Mouse (Mus musculus) limb, embryonic 14.5 days (tissue): ENCODE results near the gene Rims1. TPM values are rescaled to one million over a fixed set of nuclear protein-coding genes. Genes with fewer than 3 reads are reported as not detected.

ENCODE experiments used
- ATAC-seq: fragments of 200-750 bp; cut with Nextera tagmentation; 2 replicates; pipeline ENCODE4 v1.8.0; 2017; ENCODE audit warnings: low read depth, moderate number of reproducible peaks, moderate TSS enrichment; ENCODE audit not compliant: low FRiP score
- DNase-seq: peaks from one replicate; pipeline ENCODE4 v3.0.0-alpha.2; 2015; ENCODE audit warnings: low spot score
- H3K27ac ChIP-seq: fragments of 300-500 bp; sonication (generic); replicated peaks from 2 replicates; pipeline ENCODE4 v1.5.1; 2014; ENCODE audit warnings: low read depth, mild to moderate bottlenecking, low read length, moderate library complexity, mixed read lengths
- H3K27me3 ChIP-seq: fragments of 300-500 bp; sonication (generic); 2 replicates; pipeline ENCODE4 v1.6.1; 2014; ENCODE audit warnings: low read length, mixed read lengths; ENCODE audit not compliant: control insufficient read depth, insufficient read depth
- H3K36me3 ChIP-seq: fragments of 300-500 bp; sonication (generic); 2 replicates; pipeline ENCODE4 v1.6.1; 2014; ENCODE audit warnings: mild to moderate bottlenecking, low read length, moderate library complexity, mixed read lengths; ENCODE audit not compliant: control insufficient read depth, insufficient read depth
- H3K4me1 ChIP-seq: fragments of 300-500 bp; sonication (generic); 2 replicates; pipeline ENCODE4 v1.6.1; 2014; ENCODE audit warnings: antibody characterized with exemption, low read length, mixed read lengths; ENCODE audit not compliant: control insufficient read depth, insufficient read depth
- H3K4me2 ChIP-seq: fragments of 300-500 bp; sonication (generic); replicated peaks from 2 replicates; pipeline ENCODE4 v1.6.1; 2014; ENCODE audit warnings: low read depth, mild to moderate bottlenecking, low read length, moderate library complexity; ENCODE audit not compliant: severe bottlenecking
- H3K4me3 ChIP-seq: fragments of 300-500 bp; sonication (generic); replicated peaks from 2 replicates; pipeline ENCODE4 v1.5.1; 2014; ENCODE audit warnings: low read length
- H3K9ac ChIP-seq: fragments of 300-500 bp; sonication (generic); 2 replicates; pipeline ENCODE4 v1.6.1; 2014; ENCODE audit warnings: mild to moderate bottlenecking, low read depth, low read length, moderate library complexity; ENCODE audit not compliant: severe bottlenecking
- H3K9me3 ChIP-seq: fragments of 300-500 bp; sonication (generic); 2 replicates; pipeline ENCODE4 v1.6.1; 2016; ENCODE audit warnings: low read length; ENCODE audit not compliant: control insufficient read depth
- POLR2A ChIP-seq: fragments of 200-500 bp; IDR thresholded peaks from 2 replicates; pipeline ENCODE4 v1.8.0; 2012; ENCODE audit warnings: inconsistent platforms, mild to moderate bottlenecking, moderate library complexity, borderline replicate concordance; ENCODE audit not compliant: insufficient read depth, insufficient read length; ENCODE audit errors: extremely low read depth
- WGBS: fragments of 180-500 bp; shearing (Covaris S2); extraction: QIAGEN DNeasy Blood & Tissue Kit; methylation state at CpG from one replicate; pipeline ENCODE4 v1.1.7; 2014; 5-methylcytosine and 5-hydroxymethylcytosine counted together
- polyA plus RNA-seq, 2 experiments: library from polyadenylated mRNA; depleted of rRNA in 1 of 2; stranded (reverse) in 1 of 2; unstranded in 1 of 2; fragments of >200 nt; fragmentation: Nextera tagmentation in 1 of 2; extraction: Ambion mirVana in 1 of 2; gene quantifications; 2 replicates each; pipeline versions ENCODE4 v1.2.1 to v1.2.3; 2012 to 2014

Gene Rims1
- polyA plus RNA-seq, 2 experiments: 1.4 to 1.8 TPM

GRCm38 (mm10) chr1:22695046-22695445 lies 110.7 kb downstream of the Rims1 start:
- Histone ChIP-seq H3K4me2 (no peak overlapping the region), H3K27ac (no peak overlapping the region), H3K9ac (no peak overlapping the region), H3K27me3 (no peaks in the 10 kb centered on the region), H3K4me3 (no peak overlapping the region), H3K36me3 (no peaks in the 10 kb centered on the region), H3K9me3 (no peaks in the 10 kb centered on the region), H3K4me1 (no peaks in the 10 kb centered on the region)
- TF ChIP-seq POLR2A: no peak
- ATAC-seq (no peak), DNase-seq (no peak)
- 53% methylated on average over 1 of the region's 1 CpGs for WGBS

GRCm38 (mm10) chr1:22694514-22694913 lies 111.3 kb downstream of the Rims1 start:
- Histone ChIP-seq H3K27me3 (no peaks in the 10 kb centered on the region), H3K36me3 (no peaks in the 10 kb centered on the region), H3K4me2 (no peak overlapping the region), H3K27ac (no peak overlapping the region), H3K4me1 (no peaks in the 10 kb centered on the region), H3K4me3 (no peak overlapping the region), H3K9me3 (no peaks in the 10 kb centered on the region), H3K9ac (no peak overlapping the region)
- ATAC-seq (no peak), DNase-seq (no peak)
- WGBS: 75% methylated on average over 2 of the region's 2 CpGs
- no peak for TF ChIP-seq POLR2A

- Histone ChIP-seq H3K9me3 (no peaks in the 10 kb centered on the region), H3K4me1 (no peaks in the 10 kb centered on the region), H3K27me3 (no peaks in the 10 kb centered on the region), H3K36me3 (no peaks in the 10 kb centered on the region), H3K4me2 (no peak overlapping the region), H3K4me3 (no peak overlapping the region), H3K27ac (no peak overlapping the region), H3K9ac (no peak overlapping the region)
- 86% methylated on average over 4 of the region's 4 CpGs for WGBS
- ATAC-seq (no peak), DNase-seq (no peak)
- TF ChIP-seq POLR2A: no peak
These were observed 122.3 kb downstream of the Rims1 start for GRCm38 (mm10) chr1:22683455-22683854.

- DNase-seq (no peak), ATAC-seq (no peak)
- no peak for TF ChIP-seq POLR2A
- Histone ChIP-seq H3K27ac (no peak overlapping the region), H3K9ac (no peak overlapping the region), H3K27me3 (no peaks in the 10 kb centered on the region), H3K36me3 (no peaks in the 10 kb centered on the region), H3K4me1 (no peaks in the 10 kb centered on the region), H3K4me3 (no peak overlapping the region), H3K4me2 (no peak overlapping the region), H3K9me3 (no peaks in the 10 kb centered on the region)
- 84% methylated on average over 6 of the region's 6 CpGs for WGBS
These were observed 141.6 kb downstream of the Rims1 start for GRCm38 (mm10) chr1:22664196-22664595.

DNA sequence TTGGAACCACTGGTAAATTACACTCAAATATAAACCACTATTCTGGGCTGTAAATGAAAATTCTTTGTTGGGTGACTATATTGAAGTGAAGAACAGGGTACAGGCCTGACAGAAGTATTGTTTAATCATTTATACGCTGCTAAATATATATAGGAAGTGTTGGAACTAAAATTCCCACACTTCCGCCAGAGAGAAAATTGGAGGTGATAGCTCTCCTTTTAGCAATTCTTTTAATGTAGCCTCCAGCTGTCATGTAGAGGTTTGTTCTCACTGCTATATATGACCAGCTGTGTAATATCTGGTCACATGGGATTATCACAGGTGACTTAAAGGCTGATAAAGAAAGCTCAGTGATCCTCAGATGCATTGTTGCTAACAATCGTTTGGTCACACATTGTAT lies 144.0 kb downstream of the Rims1 start:
- no peak for ATAC-seq

DNA sequence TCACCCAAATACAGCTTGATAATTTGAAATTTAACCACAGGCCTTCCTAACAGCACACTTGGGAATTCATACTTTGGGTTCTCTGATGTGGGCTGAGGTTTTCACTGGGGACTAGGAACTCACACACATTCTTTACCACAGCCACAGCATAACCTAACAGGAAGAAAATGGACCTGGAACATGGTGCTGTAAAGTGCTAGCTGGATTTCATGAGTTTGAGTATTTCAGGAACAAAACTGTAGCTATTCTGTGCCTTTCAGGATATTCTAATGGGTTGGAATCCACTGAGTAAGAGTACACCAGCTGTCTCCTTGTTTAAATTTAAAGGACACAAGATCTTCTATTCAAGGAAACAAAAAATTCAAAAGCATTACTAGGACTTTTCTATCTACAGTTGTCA lies 149.8 kb downstream of the Rims1 start:
- Histone ChIP-seq H3K9ac (no peak overlapping the region), H3K27ac (no peak overlapping the region), H3K36me3 (no peaks in the 10 kb centered on the region), H3K9me3 (no peaks in the 10 kb centered on the region), H3K27me3 (no peaks in the 10 kb centered on the region), H3K4me1 (no peaks in the 10 kb centered on the region), H3K4me2 (no peak overlapping the region), H3K4me3 (no peak overlapping the region)
- TF ChIP-seq POLR2A: no peak
- DNase-seq (no peak), ATAC-seq (no peak)

More for the DNA sequence above, 144.0 kb downstream of the Rims1 start:
- Histone ChIP-seq H3K9me3 (no peaks in the 10 kb centered on the region), H3K4me3 (no peak overlapping the region), H3K36me3 (no peaks in the 10 kb centered on the region), H3K27ac (no peak overlapping the region), H3K27me3 (no peaks in the 10 kb centered on the region), H3K4me2 (no peak overlapping the region), H3K9ac (no peak overlapping the region), H3K4me1 (no peaks in the 10 kb centered on the region)
- no peak for DNase-seq
- WGBS: 83% methylated on average over 3 of the region's 3 CpGs
- TF ChIP-seq POLR2A: no peak
